Mouse (Mus musculus): ENCODE measurements at regions not wholly inside any gene's neighbourhood (a gene's known extent, or its start where the extent isn't known, plus 50 kb on each side); places are given as distances from the start of the nearest gene placed in this dataset.
A peak's percentile ranks its signal among the peaks of the same experiment; 100 is the strongest.

GRCm38 (mm10) chr3:123905928-123906721 lies 215.5 kb upstream of the Ndst3 start:
- DNase-seq (ENCODE audit: inconsistent age in 2 of 2, low spot score in 1 of 2) = peak in 1 of 2 experiments; percentile 11

GRCm38 (mm10) chr3:123918140-123918539 lies 227.5 kb upstream of the Ndst3 start:
- no peak for DNase-seq (ENCODE audit: inconsistent age in 2 of 2, low spot score in 1 of 2)

GRCm38 (mm10) chr3:123952121-123952520 lies 261.5 kb upstream of the Ndst3 start:
- DNase-seq (ENCODE audit: inconsistent age in 2 of 2, low spot score in 1 of 2) = no peak

- no peak for DNase-seq (ENCODE audit: inconsistent age in 2 of 2, low spot score in 1 of 2)
Measured at GRCm38 (mm10) chr3:123967373-123967772, 276.7 kb upstream of the Ndst3 start.

- DNase-seq (ENCODE audit: inconsistent age in 2 of 2, low spot score in 1 of 2) = no peak
Measured at GRCm38 (mm10) chr3:123972367-123972766, 281.7 kb upstream of the Ndst3 start.

GRCm38 (mm10) chr3:123973806-123974576 lies 283.3 kb upstream of the Ndst3 start:
- DNase-seq (ENCODE audit: inconsistent age in 2 of 2, low spot score in 1 of 2) = no peak

GRCm38 (mm10) chr3:123976475-123976874 lies 285.8 kb upstream of the Ndst3 start:
- no peak for DNase-seq (ENCODE audit: inconsistent age in 2 of 2, low spot score in 1 of 2)

GRCm38 (mm10) chr3:123977168-123977567 lies 286.5 kb upstream of the Ndst3 start:
- DNase-seq (ENCODE audit: inconsistent age in 2 of 2, low spot score in 1 of 2) = no peak

GRCm38 (mm10) chr3:123983045-123983444 lies 292.4 kb upstream of the Ndst3 start:
- no peak for DNase-seq (ENCODE audit: inconsistent age in 2 of 2, low spot score in 1 of 2)

GRCm38 (mm10) chr3:123983530-123983929 lies 292.9 kb upstream of the Ndst3 start:
- peak in 1 of 2 experiments; percentile 18 for DNase-seq (ENCODE audit: inconsistent age in 2 of 2, low spot score in 1 of 2)

- DNase-seq (ENCODE audit: inconsistent age in 2 of 2, low spot score in 1 of 2) = peak in 1 of 2 experiments; percentile 17
Measured at GRCm38 (mm10) chr3:123984028-123984427, 293.4 kb upstream of the Ndst3 start.

GRCm38 (mm10) chr3:123999957-124000616 lies 309.4 kb upstream of the Ndst3 start:
- DNase-seq (ENCODE audit: inconsistent age in 2 of 2, low spot score in 1 of 2) = no peak

GRCm38 (mm10) chr3:124000883-124001282 lies 310.2 kb upstream of the Ndst3 start:
- peak in 1 of 2 experiments; percentile 30 for DNase-seq (ENCODE audit: inconsistent age in 2 of 2, low spot score in 1 of 2)

GRCm38 (mm10) chr3:124011685-124012084 lies 309.0 kb upstream of the Tram1l1 start:
- no peak for DNase-seq (ENCODE audit: inconsistent age in 2 of 2, low spot score in 1 of 2)

GRCm38 (mm10) chr3:124018618-124019017 lies 302.0 kb upstream of the Tram1l1 start:
- no peak for DNase-seq (ENCODE audit: inconsistent age in 2 of 2, low spot score in 1 of 2)

- no peak for DNase-seq (ENCODE audit: inconsistent age in 2 of 2, low spot score in 1 of 2)
Measured at GRCm38 (mm10) chr3:124026188-124026587, 294.5 kb upstream of the Tram1l1 start.

- DNase-seq (ENCODE audit: inconsistent age in 2 of 2, low spot score in 1 of 2) = no peak
Measured at GRCm38 (mm10) chr3:124067061-124067460, 253.6 kb upstream of the Tram1l1 start.

GRCm38 (mm10) chr3:124067538-124067937 lies 253.1 kb upstream of the Tram1l1 start:
- DNase-seq (ENCODE audit: inconsistent age in 2 of 2, low spot score in 1 of 2) = no peak

- DNase-seq (ENCODE audit: inconsistent age in 2 of 2, low spot score in 1 of 2) = no peak
Measured at GRCm38 (mm10) chr3:124067971-124068370, 252.7 kb upstream of the Tram1l1 start.

GRCm38 (mm10) chr3:124069182-124069581 lies 251.5 kb upstream of the Tram1l1 start:
- DNase-seq (ENCODE audit: inconsistent age in 2 of 2, low spot score in 1 of 2) = no peak

GRCm38 (mm10) chr3:124075974-124076606 lies 244.6 kb upstream of the Tram1l1 start:
- peak in 1 of 2 experiments; percentile 50 for DNase-seq (ENCODE audit: inconsistent age in 2 of 2, low spot score in 1 of 2)
